Mouse (Mus musculus) cortical plate, adult 2 months (tissue): ENCODE data around the gene Slc35c1.

Source experiments
- CTCF ChIP-seq: fragments of 200-500 bp; IDR thresholded peaks from 2 replicates; pipeline ENCODE4 v1.5.1; 2011; ENCODE audit warnings: mild to moderate bottlenecking, control low read depth, low read length; ENCODE audit not compliant: insufficient read depth; ENCODE audit errors: extremely low read depth
- POLR2A ChIP-seq: fragments of 200-500 bp; IDR thresholded peaks from 2 replicates; pipeline ENCODE4 v1.6.1; 2011; ENCODE audit warnings: mild to moderate bottlenecking, low read length, control low read depth; ENCODE audit not compliant: insufficient read depth; ENCODE audit errors: extremely low read depth

DNA sequence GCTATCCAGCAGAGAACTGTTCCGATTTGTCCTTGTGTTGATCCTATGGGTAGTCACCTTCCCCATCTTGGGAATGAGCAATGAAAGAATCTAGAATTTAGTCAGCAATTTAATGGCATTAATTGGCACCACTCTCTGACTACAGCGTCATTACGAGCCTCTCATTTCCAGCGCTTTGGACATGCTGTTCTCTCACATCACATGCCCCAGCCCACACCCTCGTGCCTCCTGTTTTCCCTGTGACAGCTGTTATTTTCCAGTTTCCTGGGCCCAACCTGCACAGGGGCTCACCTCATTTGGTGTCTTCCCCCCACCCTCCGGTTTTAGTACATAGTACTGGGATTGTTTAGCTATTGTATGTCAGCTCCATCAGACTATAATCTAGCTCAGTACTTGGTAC is 25.3 kb downstream of the Slc35c1 start:
- TF ChIP-seq CTCF (no peak), POLR2A (no peak)
